Mouse (Mus musculus) T-helper 1 cell (primary cell): ENCODE results near the gene Atad2b.

Experiments
- in situ Hi-C: fragments of 300-600 bp; cut with MboI, MseI; formaldehyde crosslinking; loops from one replicate; pipeline ENCODE4 v1.15.1; 2025; ENCODE audit warnings: high pct_unique_total_duplicates

The Atad2b gene

DNA sequence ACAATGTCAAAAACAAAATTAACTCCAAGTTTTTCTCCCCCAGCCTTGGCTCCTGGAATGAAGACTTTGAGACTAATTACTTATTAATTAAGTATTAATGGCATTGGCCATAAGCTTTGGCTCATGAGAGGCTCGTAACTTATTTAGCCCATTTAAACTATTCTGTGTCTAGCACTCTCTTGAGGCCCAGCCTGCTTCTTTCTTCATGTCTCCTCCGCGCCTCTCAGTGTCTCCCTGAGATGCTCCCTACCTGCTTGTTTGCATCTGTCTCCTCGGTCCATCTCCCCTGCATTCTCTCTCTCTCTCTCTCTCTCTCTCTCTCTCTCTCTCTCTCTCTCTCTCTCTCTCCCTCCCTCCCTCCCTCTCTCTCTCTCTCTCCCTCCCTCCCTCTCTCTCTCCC, 164.3 kb downstream of the Atad2b start:
- in situ Hi-C loops: no loop called here

DNA sequence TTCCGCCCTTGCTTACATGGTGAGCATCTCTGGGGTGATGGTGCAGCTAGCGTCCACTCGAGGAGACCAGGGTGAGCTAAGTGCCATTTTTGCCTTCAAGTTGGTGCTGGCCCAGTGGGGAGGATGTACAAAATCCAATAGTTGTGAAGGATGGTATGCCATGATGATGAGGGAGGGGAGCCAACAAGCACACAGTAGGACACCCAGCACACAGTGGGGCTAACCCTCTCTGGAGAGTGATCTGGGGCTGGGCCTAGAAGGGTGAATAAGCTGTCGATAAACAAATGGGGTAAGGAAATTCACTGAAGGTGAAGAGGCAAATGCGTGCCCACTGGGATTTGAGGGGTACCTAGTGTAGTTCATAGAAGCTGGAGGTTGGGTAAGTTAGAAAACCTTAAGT, 167.6 kb downstream of the Atad2b start:
- in situ Hi-C loops: no loop called here

DNA sequence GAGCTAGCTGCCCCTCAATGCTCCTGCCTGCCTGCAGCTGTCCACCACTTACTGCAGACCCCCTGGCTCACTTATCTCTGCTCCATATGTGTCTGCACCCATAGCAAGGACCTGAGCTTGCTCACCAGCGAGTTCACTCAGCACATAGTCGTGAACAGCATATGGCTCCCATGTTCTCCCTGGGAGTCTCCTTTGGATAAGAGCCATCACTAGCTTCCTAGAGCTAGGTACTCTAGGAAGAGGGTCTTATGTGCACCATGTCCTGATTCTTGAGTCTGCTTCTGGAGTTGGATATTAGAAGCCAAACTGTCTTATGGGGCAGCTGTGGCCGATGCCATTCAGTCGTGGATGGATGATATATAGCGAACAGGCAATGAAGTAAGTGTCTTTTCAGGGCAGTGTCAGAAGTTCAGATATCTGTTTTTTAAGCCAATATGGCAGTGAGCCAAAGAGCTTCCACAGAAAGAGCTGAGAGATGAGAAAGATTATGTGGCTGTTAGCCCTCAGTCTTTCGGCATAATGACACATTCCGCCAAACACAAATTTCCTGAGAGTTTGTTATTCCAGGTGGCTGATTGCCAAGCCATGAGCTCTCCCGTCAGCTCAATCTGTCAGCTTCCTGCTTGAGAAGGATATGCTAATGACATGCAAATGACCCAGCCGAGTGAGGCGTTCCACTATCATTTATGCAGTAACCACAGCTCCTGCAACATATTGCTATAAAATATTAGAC, 170.8 kb downstream of the Atad2b start:
- in situ Hi-C loops: no loop called here

DNA sequence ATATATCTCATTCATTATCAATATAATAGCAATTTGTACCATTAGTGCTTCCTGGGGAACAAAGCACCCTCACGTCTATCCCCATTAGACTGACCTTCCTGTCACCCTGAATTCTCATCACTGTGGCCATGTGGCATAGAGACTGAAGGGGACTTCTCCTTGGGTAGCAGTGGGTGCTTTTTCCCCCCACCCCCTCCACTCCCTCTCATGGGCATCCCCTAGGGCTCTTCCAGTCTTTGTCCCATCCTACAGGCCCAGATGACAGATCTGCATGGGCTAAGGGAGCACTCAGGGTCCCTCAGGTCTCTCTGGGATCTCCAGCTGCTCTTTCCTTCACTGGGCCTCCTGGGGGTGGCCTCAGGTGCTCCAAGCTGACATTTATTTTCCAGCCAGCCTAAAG, 171.5 kb downstream of the Atad2b start:
- in situ Hi-C loops: no loop called here
